Mouse (Mus musculus): ENCODE measurements around the gene Spryd3.

GRCm38 (mm10) chr15:102178279-102178678 is 42.2 kb upstream of the Spryd3 start:
- peak; percentile 87 for TF ChIP-seq CTCF (IDR thresholded peaks at IDR 0.05; ENCODE audit: extremely low read depth, insufficient read depth, low read length)
- no peak for TF ChIP-seq POLR2A (IDR thresholded peaks at IDR 0.05; ENCODE audit: extremely low read depth, insufficient read depth, low read length)

Data from cortical plate, adult 2 months (tissue).